Mouse (Mus musculus): Measurements from ENCODE around the gene Gm44805. TPM values are rescaled to one million over a fixed set of nuclear protein-coding genes. Genes with fewer than 3 reads are reported as not detected.

The Gm44805 gene
- total RNA-seq, 1 experiment = not detected

- Histone ChIP-seq H3K36me3 (ENCODE audit: control insufficient read depth, insufficient read depth, low read length, poor library complexity, severe bottlenecking) (peaks cover 8% of the 10 kb centered on the region), H3K9ac (ENCODE audit: insufficient read depth, low read depth, low read length, poor library complexity, severe bottlenecking) (peak overlapping the region; percentile 89), H3K27ac (ENCODE audit: insufficient read depth, low read depth, low read length, poor library complexity, severe bottlenecking) (peak overlapping the region; percentile 85), H3K9me3 (ENCODE audit: control insufficient read depth, insufficient read depth, low read depth, low read length) (no peaks in the 10 kb centered on the region), H3K4me3 (ENCODE audit: insufficient read depth in 1 of 2, low read depth in 1 of 2, low read length in 2 of 2, poor library complexity in 1 of 2, severe bottlenecking in 1 of 2) (peak overlapping the region; percentile 94 to 96), H3K4me1 (ENCODE audit: control insufficient read depth in 2 of 2, insufficient read depth in 2 of 2, low read length in 2 of 2, poor library complexity in 1 of 2) (peaks cover 2 to 5% of the 10 kb centered on the region in 2 experiments; a peak in 2 of 4 replicates)
- in situ Hi-C loops (cut with MboI; ENCODE audit: low sequenced_read_pairs in 2 of 2, unreplicated experiment in 2 of 2) = no loop called here
- no peak for TF ChIP-seq MAFK (IDR thresholded peaks at IDR 0.05; ENCODE audit: insufficient read depth, low read depth, low read length)
- TF ChIP-seq HCFC1 (IDR thresholded peaks at IDR 0.05; ENCODE audit: borderline replicate concordance, insufficient read depth, low read length) = no peak
- no peak for TF ChIP-seq ZNF384 (IDR thresholded peaks at IDR 0.05; ENCODE audit: low read depth, low read length)
- DNase-seq (ENCODE audit: low read depth, low spot score) = peak; percentile 100
Observed at GRCm38 (mm10) chr7:19628536-19629360, 52.5 kb downstream of the Gm44805 start.

- in situ Hi-C loops (cut with MboI; ENCODE audit: low sequenced_read_pairs in 2 of 2, unreplicated experiment in 2 of 2) = no loop called here
- H3K4me1 ChIP-seq (ENCODE audit: control insufficient read depth in 2 of 2, insufficient read depth in 2 of 2, low read length in 2 of 2, poor library complexity in 1 of 2) = peaks cover 2 to 8% of the 10 kb centered on the region in 2 experiments; a peak in 2 of 4 replicates
- no peak for TF ChIP-seq ZC3H11A (IDR thresholded peaks at IDR 0.05; ENCODE audit: borderline replicate concordance, low read depth, low read length)
- TF ChIP-seq ZNF384 (IDR thresholded peaks at IDR 0.05; ENCODE audit: low read depth, low read length) = no peak
- TF ChIP-seq MAFK (IDR thresholded peaks at IDR 0.05; ENCODE audit: insufficient read depth, low read depth, low read length) = no peak
- TF ChIP-seq HCFC1 (IDR thresholded peaks at IDR 0.05; ENCODE audit: borderline replicate concordance, insufficient read depth, low read length) = no peak
- no peak for TF ChIP-seq CHD2 (IDR thresholded peaks at IDR 0.05; ENCODE audit: low read depth, low read length)
- H3K9ac ChIP-seq (ENCODE audit: insufficient read depth, low read depth, low read length, poor library complexity, severe bottlenecking) = peak overlapping the region; percentile 23; the same call in 1 of the 2 replicates
- DNase-seq (ENCODE audit: low read depth, low spot score) = no peak
- H3K4me3 ChIP-seq (ENCODE audit: insufficient read depth in 1 of 2, low read depth in 1 of 2, low read length in 2 of 2, poor library complexity in 1 of 2, severe bottlenecking in 1 of 2) = peak overlapping the region; percentile 52 to 74
- H3K27ac ChIP-seq (ENCODE audit: insufficient read depth, low read depth, low read length, poor library complexity, severe bottlenecking) = peak overlapping the region; percentile 22; the same call in 1 of the 2 replicates
- H3K36me3 ChIP-seq (ENCODE audit: control insufficient read depth, insufficient read depth, low read length, poor library complexity, severe bottlenecking) = peaks cover 2% of the 10 kb centered on the region
- H3K9me3 ChIP-seq (ENCODE audit: control insufficient read depth, insufficient read depth, low read depth, low read length) = no peaks in the 10 kb centered on the region
Observed at GRCm38 (mm10) chr7:19628192-19628535, 53.1 kb downstream of the Gm44805 start.

- H3K4me3 ChIP-seq (ENCODE audit: insufficient read depth in 1 of 2, low read depth in 1 of 2, low read length in 2 of 2, poor library complexity in 1 of 2, severe bottlenecking in 1 of 2) = peak overlapping the region; percentile 52 to 74
- no peak for DNase-seq (ENCODE audit: low read depth, low spot score)
- H3K9me3 ChIP-seq (ENCODE audit: control insufficient read depth, insufficient read depth, low read depth, low read length) = no peaks in the 10 kb centered on the region
- H3K4me1 ChIP-seq (ENCODE audit: control insufficient read depth in 2 of 2, insufficient read depth in 2 of 2, low read length in 2 of 2, poor library complexity in 1 of 2) = peaks cover 2 to 9% of the 10 kb centered on the region in 2 experiments; a peak in 2 of 4 replicates
- peak overlapping the region; percentile 22; the same call in 1 of the 2 replicates for H3K27ac ChIP-seq (ENCODE audit: insufficient read depth, low read depth, low read length, poor library complexity, severe bottlenecking)
- in situ Hi-C loops (cut with MboI; ENCODE audit: low sequenced_read_pairs in 2 of 2, unreplicated experiment in 2 of 2) = no loop called here
- H3K9ac ChIP-seq (ENCODE audit: insufficient read depth, low read depth, low read length, poor library complexity, severe bottlenecking) = no peak overlapping the region; the same call in 1 of the 2 replicates
- TF ChIP-seq MAFK (IDR thresholded peaks at IDR 0.05; ENCODE audit: insufficient read depth, low read depth, low read length) (no peak), HCFC1 (IDR thresholded peaks at IDR 0.05; ENCODE audit: borderline replicate concordance, insufficient read depth, low read length) (no peak), ZC3H11A (IDR thresholded peaks at IDR 0.05; ENCODE audit: borderline replicate concordance, low read depth, low read length) (no peak), CHD2 (IDR thresholded peaks at IDR 0.05; ENCODE audit: low read depth, low read length) (no peak)
- H3K36me3 ChIP-seq (ENCODE audit: control insufficient read depth, insufficient read depth, low read length, poor library complexity, severe bottlenecking) = no peaks in the 10 kb centered on the region
Observed at GRCm38 (mm10) chr7:19627721-19628120, 53.5 kb downstream of the Gm44805 start.

GRCm38 (mm10) chr7:19623433-19623832, 57.8 kb downstream of the Gm44805 start:
- Histone ChIP-seq H3K27ac (ENCODE audit: insufficient read depth, low read depth, low read length, poor library complexity, severe bottlenecking) (no peak overlapping the region), H3K9me3 (ENCODE audit: control insufficient read depth, insufficient read depth, low read depth, low read length) (no peaks in the 10 kb centered on the region), H3K4me1 (ENCODE audit: control insufficient read depth in 2 of 2, insufficient read depth in 2 of 2, low read length in 2 of 2, poor library complexity in 1 of 2) (peaks cover 2 to 13% of the 10 kb centered on the region in 2 experiments; a peak in 2 of 4 replicates), H3K9ac (ENCODE audit: insufficient read depth, low read depth, low read length, poor library complexity, severe bottlenecking) (no peak overlapping the region), H3K36me3 (ENCODE audit: control insufficient read depth, insufficient read depth, low read length, poor library complexity, severe bottlenecking) (no peaks in the 10 kb centered on the region), H3K4me3 (ENCODE audit: insufficient read depth in 1 of 2, low read depth in 1 of 2, low read length in 2 of 2, poor library complexity in 1 of 2, severe bottlenecking in 1 of 2) (no peak overlapping the region)
- TF ChIP-seq ZC3H11A (IDR thresholded peaks at IDR 0.05; ENCODE audit: borderline replicate concordance, low read depth, low read length) (no peak), MAFK (IDR thresholded peaks at IDR 0.05; ENCODE audit: insufficient read depth, low read depth, low read length) (no peak), HCFC1 (IDR thresholded peaks at IDR 0.05; ENCODE audit: borderline replicate concordance, insufficient read depth, low read length) (no peak), CHD2 (IDR thresholded peaks at IDR 0.05; ENCODE audit: low read depth, low read length) (no peak), ZNF384 (IDR thresholded peaks at IDR 0.05; ENCODE audit: low read depth, low read length) (no peak)
- no peak for DNase-seq (ENCODE audit: low read depth, low spot score)
- in situ Hi-C loops (cut with MboI; ENCODE audit: low sequenced_read_pairs in 2 of 2, unreplicated experiment in 2 of 2) = no loop called here
